Mouse (Mus musculus): ENCODE results near the gene Dtwd1.
"Not testable (repeated sequence)": the region's sequence is repeated elsewhere in the genome, so short reads cannot be mapped to it uniquely, and the experiment has no call there.

The Dtwd1 gene

GRCm38 (mm10) chr2:126151855-126152571 is at the start of gene Dtwd1, which contains the start of gene Fam227b:
Gene Dtwd1 (plus strand): TSS chr2:126152141.
Gene Fam227b (minus strand): TSS chr2:126152004.
- DNase-seq = peak; percentile 98

GRCm38 (mm10) chr2:126147723-126148122 is 4.2 kb upstream of the Dtwd1 start:
- no peak for DNase-seq

- DNase-seq = no peak
Measured at GRCm38 (mm10) chr2:126165277-126166018, 13.5 kb downstream of the Dtwd1 start.

GRCm38 (mm10) chr2:126166335-126166734 is 14.4 kb downstream of the Dtwd1 start:
- DNase-seq = no peak

GRCm38 (mm10) chr2:126166848-126167617 is 15.1 kb downstream of the Dtwd1 start:
- DNase-seq = no peak

GRCm38 (mm10) chr2:126171427-126171826 is 19.5 kb downstream of the Dtwd1 start:
- DNase-seq = no peak

- DNase-seq = no peak
Measured at GRCm38 (mm10) chr2:126191306-126191705, 39.4 kb downstream of the Dtwd1 start.

- no peak for DNase-seq
Measured at GRCm38 (mm10) chr2:126192129-126192528, 40.2 kb downstream of the Dtwd1 start.

GRCm38 (mm10) chr2:126195631-126196356 is 43.9 kb downstream of the Dtwd1 start:
- no peak for DNase-seq

- no peak for DNase-seq
Measured at GRCm38 (mm10) chr2:126198971-126199370, 47.0 kb downstream of the Dtwd1 start.

- no peak for DNase-seq
Measured at GRCm38 (mm10) chr2:126211011-126211680, 59.2 kb downstream of the Dtwd1 start.

- not testable (repeated sequence) for DNase-seq
Measured at GRCm38 (mm10) chr2:126214800-126215199, 62.9 kb downstream of the Dtwd1 start, which contains the start of gene Gm17555. Gene Gm17555 (plus strand): TSS chr2:126215100.

Measured in kidney, adult 11 months (tissue).